Mouse (Mus musculus): ENCODE data around the gene Hyal5. TPM values are rescaled to one million over a fixed set of nuclear protein-coding genes. Genes with fewer than 3 reads are reported as not detected.

Gene Hyal5
- polyA plus RNA-seq (2016; fragmentation: Nextera tagmentation; extraction: Ambion mirVana): not detected in 2 replicates

GRCm38 (mm10) chr6:24857697-24858096, at the start of gene Hyal5:
Gene Hyal5 (plus strand): TSS chr6:24857997.
- no peaks in the 10 kb centered on the region for H3K9me3 ChIP-seq

GRCm38 (mm10) chr6:24822070-24822469, 35.7 kb upstream of the Hyal5 start:
- Histone ChIP-seq H3K9me3 (no peaks in the 10 kb centered on the region), H3K4me2 (no peak overlapping the region), H3K27me3 (no peaks in the 10 kb centered on the region), H3K27ac (no peak overlapping the region), H3K9ac (replicated peaks) (no peak overlapping the region), H3K4me3 (replicated peaks) (no peak overlapping the region), H3K4me1 (replicated peaks) (no peaks in the 10 kb centered on the region), H3K36me3 (no peaks in the 10 kb centered on the region)
- no peak for ATAC-seq (ENCODE audit: insufficient number of reproducible peaks, insufficient read depth, low FRiP score, low TSS enrichment, low read depth)
- WGBS: 56% methylated on average over 2 of the region's 2 CpGs

More at GRCm38 (mm10) chr6:24857697-24858096, at the start of gene Hyal5:
- no peak within 1 kb of the TSS for H3K9ac ChIP-seq (replicated peaks)
- H3K4me3 ChIP-seq (replicated peaks): no peak within 1 kb of the TSS
- no peak within 1 kb of the TSS for H3K27ac ChIP-seq
- ATAC-seq (ENCODE audit: insufficient number of reproducible peaks, insufficient read depth, low FRiP score, low TSS enrichment, low read depth): no peak
- H3K4me2 ChIP-seq: no peak within 1 kb of the TSS
- H3K36me3 ChIP-seq: no peaks in the 10 kb centered on the region
- no peaks in the 10 kb centered on the region for H3K27me3 ChIP-seq
- no peaks in the 10 kb centered on the region for H3K4me1 ChIP-seq (replicated peaks)

- Histone ChIP-seq H3K9ac (replicated peaks) (no peak overlapping the region), H3K27me3 (no peaks in the 10 kb centered on the region), H3K4me3 (replicated peaks) (no peak overlapping the region), H3K4me2 (no peak overlapping the region), H3K9me3 (no peaks in the 10 kb centered on the region), H3K27ac (no peak overlapping the region), H3K36me3 (no peaks in the 10 kb centered on the region), H3K4me1 (replicated peaks) (no peaks in the 10 kb centered on the region)
- 45% methylated on average over 2 of the region's 2 CpGs for WGBS
- no peak for ATAC-seq (ENCODE audit: insufficient number of reproducible peaks, insufficient read depth, low FRiP score, low TSS enrichment, low read depth)
Measured at GRCm38 (mm10) chr6:24860320-24860719, 2.5 kb downstream of the Hyal5 start.

- Histone ChIP-seq H3K4me2 (no peak overlapping the region), H3K27ac (no peak overlapping the region), H3K36me3 (no peaks in the 10 kb centered on the region), H3K9ac (replicated peaks) (no peak overlapping the region), H3K27me3 (no peaks in the 10 kb centered on the region), H3K4me3 (replicated peaks) (no peak overlapping the region), H3K4me1 (replicated peaks) (no peaks in the 10 kb centered on the region), H3K9me3 (no peaks in the 10 kb centered on the region)
- no peak for ATAC-seq (ENCODE audit: insufficient number of reproducible peaks, insufficient read depth, low FRiP score, low TSS enrichment, low read depth)
- 92% methylated on average over 4 of the region's 4 CpGs for WGBS
Measured at GRCm38 (mm10) chr6:24863649-24864048, 5.9 kb downstream of the Hyal5 start.

- Histone ChIP-seq H3K27me3 (no peaks in the 10 kb centered on the region), H3K27ac (no peak overlapping the region), H3K4me1 (replicated peaks) (no peaks in the 10 kb centered on the region), H3K4me3 (replicated peaks) (no peak overlapping the region), H3K36me3 (no peaks in the 10 kb centered on the region), H3K9ac (replicated peaks) (no peak overlapping the region), H3K4me2 (peak overlapping the region; percentile 7), H3K9me3 (no peaks in the 10 kb centered on the region)
- WGBS: 71% methylated on average over 11 of the region's 11 CpGs
- no peak for ATAC-seq (ENCODE audit: insufficient number of reproducible peaks, insufficient read depth, low FRiP score, low TSS enrichment, low read depth)
Measured at GRCm38 (mm10) chr6:24894146-24894873, 36.5 kb downstream of the Hyal5 start.

- Histone ChIP-seq H3K4me1 (replicated peaks) (no peaks in the 10 kb centered on the region), H3K36me3 (no peaks in the 10 kb centered on the region), H3K27ac (no peak overlapping the region), H3K9me3 (no peaks in the 10 kb centered on the region), H3K4me2 (peak overlapping the region; percentile 7), H3K9ac (replicated peaks) (no peak overlapping the region), H3K4me3 (replicated peaks) (no peak overlapping the region), H3K27me3 (no peaks in the 10 kb centered on the region)
- no peak for ATAC-seq (ENCODE audit: insufficient number of reproducible peaks, insufficient read depth, low FRiP score, low TSS enrichment, low read depth)
- 48% methylated on average over 2 of the region's 2 CpGs for WGBS
Measured at GRCm38 (mm10) chr6:24894874-24895183, 37.0 kb downstream of the Hyal5 start.

- no peak overlapping the region for H3K4me3 ChIP-seq (replicated peaks)
- H3K36me3 ChIP-seq: no peaks in the 10 kb centered on the region
- H3K27ac ChIP-seq: no peak overlapping the region
- ATAC-seq (ENCODE audit: insufficient number of reproducible peaks, insufficient read depth, low FRiP score, low TSS enrichment, low read depth): no peak
- no peak overlapping the region for H3K9ac ChIP-seq (replicated peaks)
- H3K9me3 ChIP-seq: no peaks in the 10 kb centered on the region
- no peaks in the 10 kb centered on the region for H3K4me1 ChIP-seq (replicated peaks)
- H3K27me3 ChIP-seq: no peaks in the 10 kb centered on the region
- 83% methylated on average over 3 of the region's 3 CpGs for WGBS
- H3K4me2 ChIP-seq: no peak overlapping the region
Measured at GRCm38 (mm10) chr6:24905101-24905500, 47.3 kb downstream of the Hyal5 start.

- no peak for ATAC-seq (ENCODE audit: insufficient number of reproducible peaks, insufficient read depth, low FRiP score, low TSS enrichment, low read depth)
- no peaks in the 10 kb centered on the region for H3K27me3 ChIP-seq
- no peaks in the 10 kb centered on the region for H3K9me3 ChIP-seq
- no peak overlapping the region for H3K4me2 ChIP-seq
- H3K9ac ChIP-seq (replicated peaks): no peak overlapping the region
- H3K36me3 ChIP-seq: no peaks in the 10 kb centered on the region
- no peak overlapping the region for H3K27ac ChIP-seq
- 78% methylated on average over 2 of the region's 2 CpGs for WGBS
- H3K4me3 ChIP-seq (replicated peaks): no peak overlapping the region
- H3K4me1 ChIP-seq (replicated peaks): no peaks in the 10 kb centered on the region
Measured at GRCm38 (mm10) chr6:24907824-24908223, 50.0 kb downstream of the Hyal5 start.

- Histone ChIP-seq H3K4me3 (replicated peaks) (no peak overlapping the region), H3K27ac (no peak overlapping the region), H3K4me1 (replicated peaks) (no peaks in the 10 kb centered on the region), H3K27me3 (no peaks in the 10 kb centered on the region), H3K9ac (replicated peaks) (no peak overlapping the region), H3K9me3 (no peaks in the 10 kb centered on the region), H3K36me3 (no peaks in the 10 kb centered on the region), H3K4me2 (no peak overlapping the region)
- ATAC-seq (ENCODE audit: insufficient number of reproducible peaks, insufficient read depth, low FRiP score, low TSS enrichment, low read depth): no peak
- WGBS: 83% methylated on average over 2 of the region's 2 CpGs
Measured at GRCm38 (mm10) chr6:24910016-24910727, 52.4 kb downstream of the Hyal5 start.

GRCm38 (mm10) chr6:24910728-24911105, 52.9 kb downstream of the Hyal5 start:
- no peaks in the 10 kb centered on the region for H3K36me3 ChIP-seq
- H3K4me2 ChIP-seq: no peak overlapping the region
- H3K4me1 ChIP-seq (replicated peaks): no peaks in the 10 kb centered on the region
- H3K27ac ChIP-seq: no peak overlapping the region
- no peak overlapping the region for H3K9ac ChIP-seq (replicated peaks)
- no peaks in the 10 kb centered on the region for H3K9me3 ChIP-seq
- H3K27me3 ChIP-seq: no peaks in the 10 kb centered on the region
- no peak overlapping the region for H3K4me3 ChIP-seq (replicated peaks)
- no peak for ATAC-seq (ENCODE audit: insufficient number of reproducible peaks, insufficient read depth, low FRiP score, low TSS enrichment, low read depth)

GRCm38 (mm10) chr6:24913591-24913990, 55.8 kb downstream of the Hyal5 start:
- Histone ChIP-seq H3K4me3 (replicated peaks) (no peak overlapping the region), H3K4me2 (no peak overlapping the region), H3K27me3 (no peaks in the 10 kb centered on the region), H3K4me1 (replicated peaks) (no peaks in the 10 kb centered on the region), H3K9ac (replicated peaks) (no peak overlapping the region), H3K9me3 (no peaks in the 10 kb centered on the region), H3K36me3 (no peaks in the 10 kb centered on the region), H3K27ac (no peak overlapping the region)
- WGBS: 95% methylated on average over 2 of the region's 2 CpGs
- no peak for ATAC-seq (ENCODE audit: insufficient number of reproducible peaks, insufficient read depth, low FRiP score, low TSS enrichment, low read depth)
